Mouse (Mus musculus): ENCODE results near the gene Ppp4r1.

- TF ChIP-seq ZC3H11A (IDR thresholded peaks at IDR 0.05; ENCODE audit: low read depth, low read length) (no peak), ELF1 (IDR thresholded peaks at IDR 0.05; ENCODE audit: low read depth, low read length) (no peak), NELFE (IDR thresholded peaks at IDR 0.05; ENCODE audit: low read depth, low read length) (no peak), CTCF (conservative IDR thresholded peaks at IDR 0.05 in 1 of 2, IDR thresholded peaks at IDR 0.05 in 1 of 2; ENCODE audit: low read depth in 2 of 2, low read length in 2 of 2) (no peak), E2F4 (IDR thresholded peaks at IDR 0.05; ENCODE audit: insufficient replicate concordance, low read depth, low read length) (no peak), ZNF384 (IDR thresholded peaks at IDR 0.05; ENCODE audit: low read depth, low read length) (no peak), TCF12 (IDR thresholded peaks at IDR 0.05; ENCODE audit: low read depth, low read length) (no peak), USF2 (conservative IDR thresholded peaks at IDR 0.05; ENCODE audit: low read depth, low read length) (no peak), RAD21 (IDR thresholded peaks at IDR 0.05; ENCODE audit: low read depth, low read length) (no peak)
These were observed 75.2 kb downstream of the Ppp4r1 start for GRCm38 (mm10) chr17:65857617-65858016.
